Mouse (Mus musculus) mesoderm, embryonic 11.5 days (tissue): ENCODE data around the gene Lgr5.
A peak's percentile ranks its signal among the peaks of the same experiment; 100 is the strongest.

Experiments used
- DNase-seq: peaks from one replicate; pipeline ENCODE4 v3.0.0-alpha.2; 2012; ENCODE audit warnings: low read depth, low spot score

The Lgr5 gene

DNA sequence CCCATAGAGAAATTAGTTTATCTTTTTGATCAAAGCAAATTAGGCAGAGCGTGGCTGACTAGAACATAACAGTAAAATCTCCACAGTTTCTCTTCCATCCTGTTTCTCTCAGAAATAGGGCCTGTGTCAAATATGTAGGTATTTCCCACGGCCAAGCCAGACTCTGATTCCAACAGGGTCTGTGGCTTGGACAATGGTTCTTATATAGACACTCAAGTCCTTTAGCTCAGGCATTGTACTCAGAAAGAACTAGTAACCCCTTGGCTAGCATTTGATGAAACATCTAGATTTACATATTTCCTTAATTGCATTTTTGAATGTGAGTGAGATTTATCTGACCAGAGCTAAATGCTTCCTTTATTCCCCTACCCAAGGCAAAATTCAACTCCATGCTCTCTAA, 17.0 kb downstream of the Lgr5 start:
- no peak for DNase-seq

DNA sequence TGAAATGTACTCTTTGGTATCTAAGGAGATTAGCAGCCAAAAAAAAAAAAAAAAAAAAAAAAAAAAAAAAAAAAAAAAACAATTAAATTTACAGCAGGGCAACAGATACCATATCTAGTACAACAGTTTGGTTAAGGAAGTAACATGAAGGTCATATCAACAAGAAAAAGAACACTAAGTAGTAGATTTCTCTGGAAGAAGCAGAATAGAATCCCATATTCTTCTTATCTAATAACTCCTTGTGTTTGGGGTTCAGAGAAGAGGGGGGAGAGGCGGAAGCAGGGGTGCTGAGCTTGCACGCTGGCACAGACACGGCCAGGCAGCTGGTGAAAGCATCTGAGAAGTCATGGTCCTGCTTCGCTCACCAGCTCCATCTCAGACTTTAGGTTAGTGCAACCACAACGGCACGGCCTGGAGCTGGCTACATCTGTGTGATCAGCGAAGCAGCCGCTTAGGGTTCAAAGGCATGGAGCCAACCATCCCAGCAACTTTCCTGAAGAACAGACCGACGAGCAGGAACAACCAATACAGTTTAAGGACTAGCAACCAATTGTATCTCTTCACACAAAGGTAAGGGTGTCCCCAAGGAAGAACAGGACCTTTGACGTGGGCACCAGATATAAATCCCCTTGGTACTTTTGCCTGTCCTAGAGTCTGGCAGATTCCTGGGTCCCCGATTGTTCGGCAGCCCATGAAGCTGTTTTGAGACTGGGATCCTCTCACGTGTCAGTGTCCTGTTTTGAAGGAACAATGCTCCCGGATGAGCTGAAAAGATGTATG, 17.7 kb downstream of the Lgr5 start, which contains the start of gene A930009A15Rik:
Gene A930009A15Rik (plus strand): TSS at position 275 of the 780 bp plus-strand sequence.
- no peak for DNase-seq

DNA sequence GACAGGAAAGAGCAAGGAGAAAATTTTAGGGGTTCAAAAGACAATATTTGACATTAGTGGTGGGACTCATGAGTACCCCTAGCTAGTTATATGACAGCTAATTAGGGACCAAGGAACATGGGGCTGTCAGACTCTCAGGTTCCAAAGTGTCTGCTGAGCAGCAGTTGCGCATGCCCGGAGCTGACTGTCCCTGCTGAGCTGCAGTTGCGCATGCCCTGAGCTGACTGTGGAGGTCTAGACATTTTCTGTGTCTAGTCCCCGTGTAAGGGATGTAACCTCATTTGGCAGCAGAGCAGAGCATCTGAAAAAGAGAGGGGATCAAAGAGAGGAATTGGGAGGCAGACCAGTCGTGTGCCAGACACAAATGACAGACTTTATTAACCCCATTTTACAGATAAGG, 23.6 kb downstream of the Lgr5 start:
- DNase-seq: no peak

DNA sequence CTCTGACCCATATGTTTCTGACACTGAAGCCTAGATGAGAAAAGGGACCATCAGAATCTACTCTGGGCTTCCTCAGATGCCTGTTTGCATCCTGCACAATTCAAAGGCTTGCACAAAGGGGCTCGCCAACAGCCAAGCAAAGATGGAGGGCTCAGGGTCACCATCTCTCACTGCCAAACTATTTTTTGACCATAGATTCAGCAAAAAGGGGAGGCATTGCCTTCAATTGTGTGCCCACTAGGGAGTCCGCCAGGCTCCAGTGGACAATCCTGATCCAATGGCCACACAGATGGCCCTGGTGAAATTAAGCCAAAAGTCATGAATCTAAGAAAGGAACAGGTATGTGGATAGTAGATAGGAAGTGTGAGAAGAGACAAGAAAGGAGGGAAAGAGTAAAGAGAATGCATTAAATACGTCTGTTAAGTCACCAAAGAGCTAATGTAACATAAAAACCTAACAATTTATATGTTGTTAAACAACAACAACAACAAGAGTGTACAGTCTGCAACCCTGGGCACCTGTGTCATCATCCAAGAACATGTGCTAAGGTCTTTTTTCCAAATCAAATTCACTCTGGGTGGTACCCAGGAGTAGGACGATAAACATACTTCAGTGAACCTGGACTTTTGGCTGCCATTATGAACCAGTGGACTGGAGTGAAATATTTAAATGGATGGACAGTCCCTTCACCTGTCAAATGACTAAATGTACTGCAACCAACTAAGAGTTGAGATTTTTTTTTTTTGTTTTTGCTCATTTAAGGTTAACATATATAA, 24.5 kb downstream of the Lgr5 start:
- DNase-seq: no peak

DNA sequence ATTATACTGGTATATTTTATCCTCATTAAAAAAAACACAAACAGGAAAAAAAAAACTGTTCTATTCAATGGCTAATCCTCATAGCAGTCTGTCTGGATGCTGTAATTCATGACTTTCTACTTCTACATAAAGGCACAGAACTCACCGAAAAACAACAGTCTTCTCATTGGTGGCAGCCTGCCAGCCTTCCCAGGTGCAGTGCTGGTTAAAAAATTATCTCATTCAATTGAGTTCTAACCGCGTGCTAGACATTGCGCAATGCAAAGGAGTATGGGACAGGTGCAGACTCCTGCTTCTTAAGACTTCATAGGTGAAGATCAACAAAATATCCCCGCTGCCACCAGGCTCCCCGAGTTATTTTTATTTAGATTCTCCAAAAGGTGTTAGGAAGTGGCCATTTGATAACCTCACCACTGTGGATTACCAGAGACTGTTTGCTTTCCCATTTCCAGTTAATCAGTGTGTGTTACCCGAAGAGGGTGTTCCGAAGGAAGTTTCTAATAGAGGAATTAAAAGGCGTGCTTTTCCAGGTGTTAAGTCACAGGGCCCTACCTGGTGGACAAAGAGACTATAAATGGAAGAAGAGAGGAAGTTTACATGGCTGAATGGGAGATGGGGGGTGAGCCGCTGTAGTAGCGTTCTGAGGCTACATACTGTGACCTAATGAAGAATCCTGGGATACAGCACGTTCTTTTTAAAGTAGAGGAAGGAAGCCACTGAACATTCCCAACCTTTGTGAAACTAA, 26.3 kb downstream of the Lgr5 start:
- DNase-seq: no peak

GRCm38 (mm10) chr10:115556738-115557242, 30.8 kb downstream of the Lgr5 start:
- DNase-seq: no peak

GRCm38 (mm10) chr10:115555191-115555765, 32.3 kb downstream of the Lgr5 start:
- no peak for DNase-seq

DNA sequence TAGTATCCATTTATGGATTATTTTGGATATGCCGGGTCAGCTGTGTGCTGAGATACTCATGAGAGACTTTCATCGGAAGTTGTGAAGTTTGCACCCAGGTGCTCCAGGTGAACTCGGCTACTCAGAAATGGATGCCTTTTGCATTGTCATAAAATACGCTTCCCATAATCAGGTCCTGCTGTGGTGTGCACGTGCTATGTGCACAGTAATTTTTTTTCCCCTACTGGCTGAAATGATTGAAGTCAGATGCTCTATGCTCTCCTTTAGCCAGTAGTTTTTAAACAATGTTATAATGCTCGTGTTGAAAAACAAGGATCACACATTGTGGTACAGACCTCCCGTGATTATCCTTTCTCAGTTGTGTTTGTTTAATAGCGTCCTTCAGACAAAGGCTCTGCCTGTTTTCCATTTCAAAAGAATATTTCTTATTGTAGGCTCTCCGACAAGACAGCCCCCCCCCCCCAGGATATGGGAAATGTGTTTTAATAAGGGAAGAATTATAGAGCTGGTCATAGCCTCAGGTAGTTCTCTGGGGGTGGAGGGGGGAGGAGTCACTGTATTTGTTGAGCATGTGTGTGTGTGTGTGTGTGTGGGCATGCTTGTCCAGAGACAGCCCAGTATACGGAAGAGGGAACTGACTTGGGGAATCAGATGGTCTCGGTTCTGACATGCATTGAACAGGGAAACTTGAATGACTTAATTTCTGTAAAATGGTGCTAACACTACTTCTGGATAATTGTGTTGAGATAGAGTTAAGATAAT, 34.0 kb downstream of the Lgr5 start:
- DNase-seq: no peak

GRCm38 (mm10) chr10:115551069-115551468, 36.5 kb downstream of the Lgr5 start:
- no peak for DNase-seq

- no peak for DNase-seq
These were observed 37.3 kb downstream of the Lgr5 start for GRCm38 (mm10) chr10:115550253-115550652.

- DNase-seq: no peak
These were observed 44.7 kb downstream of the Lgr5 start for GRCm38 (mm10) chr10:115542917-115543316.

GRCm38 (mm10) chr10:115530746-115531145, 56.8 kb downstream of the Lgr5 start:
- DNase-seq: no peak

DNA sequence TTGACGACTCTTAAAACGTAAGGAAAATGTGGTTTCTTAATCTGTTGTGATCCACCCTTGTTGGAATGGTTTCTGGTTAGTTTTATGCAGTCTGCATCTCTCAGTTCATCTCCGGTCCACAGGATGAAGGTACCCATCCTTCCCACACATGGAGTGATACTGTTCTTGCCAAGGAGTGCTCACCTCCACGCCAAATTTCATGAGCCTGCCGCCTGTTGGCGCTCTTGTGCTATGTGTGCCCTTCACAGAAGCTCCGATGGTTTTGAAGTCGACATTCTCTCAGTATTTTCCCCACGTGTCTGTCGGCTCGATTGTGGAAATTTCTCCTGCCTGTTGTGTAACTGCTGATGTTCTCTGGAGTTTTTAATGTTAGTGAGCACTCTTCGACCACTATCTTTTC, 57.8 kb downstream of the Lgr5 start:
- DNase-seq: no peak

DNA sequence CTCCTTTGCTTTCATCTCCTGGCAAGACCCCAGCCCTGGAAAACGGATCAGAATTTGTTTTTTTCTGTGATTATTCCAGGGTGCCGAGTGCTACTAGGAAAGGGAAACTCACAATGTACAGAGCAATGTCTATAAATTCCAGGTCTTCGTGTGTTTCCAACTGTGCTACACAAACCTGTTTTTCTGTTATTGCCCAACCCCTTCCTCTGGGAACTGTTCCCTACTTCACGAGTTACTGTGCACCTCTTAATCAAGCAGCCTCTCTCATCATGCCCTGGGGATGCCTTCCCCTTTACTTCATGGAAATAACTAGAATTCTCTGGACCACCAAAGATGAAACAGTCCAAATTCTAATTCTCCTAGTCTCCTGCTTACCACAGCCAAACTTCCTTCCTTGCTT, 58.7 kb downstream of the Lgr5 start:
- DNase-seq: no peak

GRCm38 (mm10) chr10:115521081-115521451, 66.5 kb downstream of the Lgr5 start:
- DNase-seq: peak; percentile 26

DNA sequence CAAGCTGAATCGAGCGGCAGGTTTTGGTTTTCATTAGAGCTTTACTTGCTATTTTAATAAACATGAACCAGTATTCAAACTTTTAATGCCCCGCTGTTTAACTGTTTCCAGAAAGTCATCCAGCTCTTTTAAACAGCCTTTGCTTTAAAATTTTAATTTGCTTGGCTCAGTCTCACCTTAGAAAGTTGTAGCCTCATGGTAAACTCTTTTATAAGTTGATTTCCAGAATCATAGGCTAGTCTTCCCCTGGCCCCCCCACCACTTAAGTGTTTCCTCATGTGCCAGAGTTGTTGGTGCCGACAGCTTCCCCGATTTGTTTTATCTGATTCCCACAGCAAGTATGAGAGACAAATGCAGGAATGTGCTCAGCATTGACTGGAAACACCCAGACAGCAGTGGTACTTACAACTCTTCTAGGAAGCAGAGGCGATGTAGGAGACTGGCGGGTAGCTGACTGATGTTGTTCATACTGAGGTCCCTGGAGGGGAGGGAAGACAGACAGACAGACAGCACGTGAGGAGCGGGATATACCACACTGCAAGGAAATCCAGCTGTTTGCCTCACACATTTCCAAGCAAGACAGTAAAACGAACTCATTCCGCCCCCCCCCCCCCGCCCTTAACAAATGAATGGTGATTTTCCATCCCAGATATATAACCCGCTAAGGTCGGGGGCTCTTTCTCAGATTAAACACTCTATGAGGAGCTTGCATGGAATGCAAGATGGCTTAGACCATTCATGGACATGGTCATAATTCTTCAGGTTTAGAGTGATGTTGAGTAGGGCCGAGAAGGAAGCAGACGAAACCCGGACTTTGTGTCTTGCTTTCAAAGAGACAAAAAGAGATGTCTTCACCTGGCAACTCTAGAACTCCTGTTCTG, 67.1 kb downstream of the Lgr5 start:
- peak; percentile 44 for DNase-seq

DNA sequence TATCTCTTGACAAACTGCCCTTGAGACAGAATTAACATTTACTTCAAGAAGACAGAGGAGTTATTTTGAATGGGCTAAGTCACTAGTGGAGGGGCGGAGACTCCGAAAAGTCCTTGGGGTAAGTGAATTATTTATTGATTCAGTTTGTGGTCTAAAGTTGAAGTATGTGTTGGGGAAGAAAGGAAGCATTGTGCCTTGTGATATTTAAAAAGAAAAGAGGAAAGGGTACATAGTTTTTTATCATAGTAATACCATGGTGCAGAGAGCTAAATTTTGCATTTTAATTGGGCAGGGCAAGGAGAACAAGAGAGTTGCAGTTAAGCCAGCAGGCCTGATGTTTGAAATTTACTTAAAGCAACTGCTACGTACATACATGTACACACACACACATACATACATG, 68.7 kb downstream of the Lgr5 start:
- DNase-seq: no peak

DNA sequence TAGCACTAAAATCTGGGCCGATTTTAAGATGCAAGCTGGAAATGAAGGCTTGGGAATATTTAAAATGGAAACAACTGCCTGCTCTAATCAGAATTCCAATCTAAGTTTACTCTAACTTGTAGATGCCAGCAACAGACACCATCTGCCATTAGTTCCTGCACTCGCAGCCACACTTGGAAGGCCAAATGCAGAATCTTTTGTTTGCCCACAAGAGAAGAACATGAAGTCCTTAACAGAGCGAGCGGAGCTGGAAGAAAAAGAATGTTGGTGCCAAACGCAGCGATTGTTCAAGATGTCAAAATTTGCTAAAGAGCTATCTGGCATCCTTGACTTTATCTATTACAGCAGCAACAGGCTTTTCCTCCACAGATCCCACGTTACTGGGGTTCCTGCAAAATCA, 72.1 kb downstream of the Lgr5 start:
- no peak for DNase-seq

DNA sequence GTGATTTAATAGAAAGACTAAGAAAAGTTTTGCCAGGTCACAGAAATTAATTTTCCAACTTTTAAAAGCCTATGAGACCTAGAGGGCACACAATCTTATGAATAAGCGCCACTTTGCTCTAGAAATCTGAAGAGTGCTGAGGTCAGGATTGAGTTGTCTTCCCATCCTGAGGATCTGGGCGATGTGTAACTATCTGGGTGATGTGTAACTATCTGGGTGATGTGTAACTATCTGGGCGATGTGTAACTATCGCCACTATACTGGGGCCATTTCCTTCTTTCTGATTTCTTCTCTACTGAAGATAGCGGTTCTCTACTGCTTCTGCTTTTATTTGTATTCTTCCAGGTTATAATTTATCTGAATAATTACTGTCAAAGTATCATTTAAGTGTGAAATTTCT, 76.6 kb downstream of the Lgr5 start:
- DNase-seq: no peak

DNA sequence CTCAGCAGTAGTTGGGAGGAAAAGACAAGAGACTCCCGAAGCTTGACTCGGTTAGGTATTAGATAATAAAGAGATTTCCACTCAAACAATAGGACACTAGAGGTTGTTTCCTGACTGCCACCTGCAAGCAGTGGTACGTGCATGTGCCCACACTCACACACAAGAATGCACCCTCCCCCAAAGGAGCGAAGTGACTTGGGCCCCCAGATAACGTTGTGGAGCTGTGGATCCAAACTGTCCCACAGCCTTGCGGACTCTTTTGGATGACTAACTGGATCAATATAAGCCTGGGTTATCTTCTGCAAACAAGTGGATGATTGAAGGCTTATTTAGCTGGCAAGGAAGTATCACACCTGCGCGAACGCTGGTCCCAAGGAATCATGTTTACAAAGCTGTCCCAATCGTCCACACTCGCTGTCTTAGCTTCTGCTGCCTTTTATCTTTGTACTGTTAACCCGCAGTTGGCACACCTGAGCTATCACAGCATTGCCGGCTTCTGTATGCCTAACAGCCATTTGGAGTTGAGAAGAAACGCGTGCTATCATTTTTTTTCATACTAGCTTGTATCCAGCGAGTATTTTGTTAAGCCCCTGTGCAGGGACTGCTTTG, 81.8 kb downstream of the Lgr5 start:
- no peak for DNase-seq
